Mouse (Mus musculus): ENCODE results near the gene Foxn2. TPM values are rescaled to one million over a fixed set of nuclear protein-coding genes. Genes with fewer than 3 reads are reported as not detected.
"Not testable (repeated sequence)": the region's sequence is repeated elsewhere in the genome, so short reads cannot be mapped to it uniquely, and the experiment has no call there.

Foxn2 gene
- polyA plus RNA-seq, 1 experiment from 2014 or later: 8.2 TPM

- H3K4me1 ChIP-seq (ENCODE audit: control insufficient read depth, insufficient read depth, low read depth, low read length); H3K27me3 ChIP-seq (replicated peaks; ENCODE audit: control insufficient read depth, insufficient read depth, low read length); H3K9ac ChIP-seq (ENCODE audit: low read depth, low read length); H3K4me3 ChIP-seq (ENCODE audit: low read length); H3K27ac ChIP-seq (ENCODE audit: low read depth, low read length); ATAC-seq; H3K36me3 ChIP-seq (ENCODE audit: control insufficient read depth, insufficient read depth, low read length); H3K4me2 ChIP-seq (ENCODE audit: low read length); H3K9me3 ChIP-seq (ENCODE audit: control insufficient read depth, low read length): not testable (repeated sequence)
- 95% methylated on average over 5 of the region's 5 CpGs for WGBS
Observed at GRCm38 (mm10) chr17:88436749-88437148, 3.8 kb upstream of the Foxn2 start.

- Histone ChIP-seq H3K9me3 (ENCODE audit: control insufficient read depth, low read length) (no peaks in the 10 kb centered on the region), H3K27ac (ENCODE audit: low read depth, low read length) (no peak overlapping the region), H3K4me2 (ENCODE audit: low read length) (no peak overlapping the region), H3K4me3 (ENCODE audit: low read length) (no peak overlapping the region), H3K36me3 (ENCODE audit: control insufficient read depth, insufficient read depth, low read length) (no peaks in the 10 kb centered on the region), H3K4me1 (ENCODE audit: control insufficient read depth, insufficient read depth, low read depth, low read length) (0 out of 2 replicates have a peak, but pooled peaks cover 4% of the 10 kb centered on the region), H3K27me3 (replicated peaks; ENCODE audit: control insufficient read depth, insufficient read depth, low read length) (no peaks in the 10 kb centered on the region), H3K9ac (ENCODE audit: low read depth, low read length) (no peak overlapping the region)
- no peak for ATAC-seq
- WGBS: 95% methylated on average over 1 of the region's 1 CpGs
Observed at GRCm38 (mm10) chr17:88437391-88437790, 3.1 kb upstream of the Foxn2 start.

- WGBS: 85% methylated on average over 12 of the region's 12 CpGs
- peak overlapping the region; percentile 82 for H3K4me3 ChIP-seq (ENCODE audit: low read length)
- H3K36me3 ChIP-seq (ENCODE audit: control insufficient read depth, insufficient read depth, low read length): no peaks in the 10 kb centered on the region
- H3K9ac ChIP-seq (ENCODE audit: low read depth, low read length): peak overlapping the region; percentile 76; the same call in 1 of the 2 replicates
- no peak for ATAC-seq
- no peak overlapping the region for H3K27ac ChIP-seq (ENCODE audit: low read depth, low read length)
- H3K9me3 ChIP-seq (ENCODE audit: control insufficient read depth, low read length): no peaks in the 10 kb centered on the region
- peak overlapping the region; percentile 87 for H3K4me2 ChIP-seq (ENCODE audit: low read length)
- no peaks in the 10 kb centered on the region for H3K27me3 ChIP-seq (replicated peaks; ENCODE audit: control insufficient read depth, insufficient read depth, low read length)
- peaks cover 6% of the 10 kb centered on the region for H3K4me1 ChIP-seq (ENCODE audit: control insufficient read depth, insufficient read depth, low read depth, low read length)
Observed at GRCm38 (mm10) chr17:88439536-88440050, 918 bp upstream of the Foxn2 start.

GRCm38 (mm10) chr17:88441001-88441431, 505 bp downstream of the Foxn2 start:
- peak; percentile 58 for ATAC-seq
- Histone ChIP-seq H3K27me3 (replicated peaks; ENCODE audit: control insufficient read depth, insufficient read depth, low read length) (no peaks in the 10 kb centered on the region), H3K27ac (ENCODE audit: low read depth, low read length) (peak overlapping the region; percentile 91), H3K4me1 (ENCODE audit: control insufficient read depth, insufficient read depth, low read depth, low read length) (peaks cover 6% of the 10 kb centered on the region), H3K9me3 (ENCODE audit: control insufficient read depth, low read length) (no peaks in the 10 kb centered on the region), H3K4me3 (ENCODE audit: low read length) (peak overlapping the region; percentile 82), H3K36me3 (ENCODE audit: control insufficient read depth, insufficient read depth, low read length) (no peaks in the 10 kb centered on the region), H3K9ac (ENCODE audit: low read depth, low read length) (peak overlapping the region; percentile 76), H3K4me2 (ENCODE audit: low read length) (peak overlapping the region; percentile 87)
- under 1% methylated on average over 43 of the region's 55 CpGs for WGBS

- Histone ChIP-seq H3K27me3 (replicated peaks; ENCODE audit: control insufficient read depth, insufficient read depth, low read length) (no peaks in the 10 kb centered on the region), H3K36me3 (ENCODE audit: control insufficient read depth, insufficient read depth, low read length) (no peaks in the 10 kb centered on the region), H3K4me2 (ENCODE audit: low read length) (peak overlapping the region; percentile 87), H3K27ac (ENCODE audit: low read depth, low read length) (peak overlapping the region; percentile 91), H3K9me3 (ENCODE audit: control insufficient read depth, low read length) (no peaks in the 10 kb centered on the region), H3K4me3 (ENCODE audit: low read length) (peak overlapping the region; percentile 82), H3K4me1 (ENCODE audit: control insufficient read depth, insufficient read depth, low read depth, low read length) (peaks cover 6% of the 10 kb centered on the region), H3K9ac (ENCODE audit: low read depth, low read length) (peak overlapping the region; percentile 76)
- ATAC-seq: peak; percentile 61
- WGBS: 0% methylated on average over 42 of the region's 48 CpGs
Observed at GRCm38 (mm10) chr17:88441432-88442174, 1.1 kb downstream of the Foxn2 start.

- Histone ChIP-seq H3K4me2 (ENCODE audit: low read length) (peak overlapping the region; percentile 12; the same call in 1 of the 2 replicates), H3K4me1 (ENCODE audit: control insufficient read depth, insufficient read depth, low read depth, low read length) (peaks cover 6% of the 10 kb centered on the region), H3K4me3 (ENCODE audit: low read length) (no peak overlapping the region), H3K27me3 (replicated peaks; ENCODE audit: control insufficient read depth, insufficient read depth, low read length) (no peaks in the 10 kb centered on the region), H3K36me3 (ENCODE audit: control insufficient read depth, insufficient read depth, low read length) (no peaks in the 10 kb centered on the region), H3K9ac (ENCODE audit: low read depth, low read length) (no peak overlapping the region), H3K9me3 (ENCODE audit: control insufficient read depth, low read length) (no peaks in the 10 kb centered on the region), H3K27ac (ENCODE audit: low read depth, low read length) (no peak overlapping the region)
- ATAC-seq: no peak
- WGBS: 80% methylated on average over 6 of the region's 6 CpGs
Observed at GRCm38 (mm10) chr17:88442661-88443060, 2.1 kb downstream of the Foxn2 start.

GRCm38 (mm10) chr17:88443186-88443585, 2.7 kb downstream of the Foxn2 start:
- no peak overlapping the region for H3K9ac ChIP-seq (ENCODE audit: low read depth, low read length)
- no peaks in the 10 kb centered on the region for H3K36me3 ChIP-seq (ENCODE audit: control insufficient read depth, insufficient read depth, low read length)
- H3K27ac ChIP-seq (ENCODE audit: low read depth, low read length): no peak overlapping the region
- ATAC-seq: no peak
- H3K4me1 ChIP-seq (ENCODE audit: control insufficient read depth, insufficient read depth, low read depth, low read length): peaks cover 6% of the 10 kb centered on the region
- no peaks in the 10 kb centered on the region for H3K9me3 ChIP-seq (ENCODE audit: control insufficient read depth, low read length)
- no peak overlapping the region for H3K4me3 ChIP-seq (ENCODE audit: low read length)
- 91% methylated on average over 6 of the region's 6 CpGs for WGBS
- H3K27me3 ChIP-seq (replicated peaks; ENCODE audit: control insufficient read depth, insufficient read depth, low read length): no peaks in the 10 kb centered on the region
- no peak overlapping the region for H3K4me2 ChIP-seq (ENCODE audit: low read length)

GRCm38 (mm10) chr17:88458079-88458478, 17.6 kb downstream of the Foxn2 start:
- Histone ChIP-seq H3K36me3 (ENCODE audit: control insufficient read depth, insufficient read depth, low read length) (no peaks in the 10 kb centered on the region), H3K4me3 (ENCODE audit: low read length) (no peak overlapping the region), H3K27ac (ENCODE audit: low read depth, low read length) (no peak overlapping the region), H3K27me3 (replicated peaks; ENCODE audit: control insufficient read depth, insufficient read depth, low read length) (no peaks in the 10 kb centered on the region), H3K4me1 (ENCODE audit: control insufficient read depth, insufficient read depth, low read depth, low read length) (no peaks in the 10 kb centered on the region), H3K4me2 (ENCODE audit: low read length) (no peak overlapping the region), H3K9me3 (ENCODE audit: control insufficient read depth, low read length) (no peaks in the 10 kb centered on the region), H3K9ac (ENCODE audit: low read depth, low read length) (no peak overlapping the region)
- WGBS: 94% methylated on average over 3 of the region's 3 CpGs
- ATAC-seq: no peak

GRCm38 (mm10) chr17:88459516-88459915, 19.0 kb downstream of the Foxn2 start:
- Histone ChIP-seq H3K4me2 (ENCODE audit: low read length) (no peak overlapping the region), H3K9me3 (ENCODE audit: control insufficient read depth, low read length) (no peaks in the 10 kb centered on the region), H3K9ac (ENCODE audit: low read depth, low read length) (no peak overlapping the region), H3K4me3 (ENCODE audit: low read length) (no peak overlapping the region), H3K27me3 (replicated peaks; ENCODE audit: control insufficient read depth, insufficient read depth, low read length) (no peaks in the 10 kb centered on the region), H3K27ac (ENCODE audit: low read depth, low read length) (no peak overlapping the region), H3K36me3 (ENCODE audit: control insufficient read depth, insufficient read depth, low read length) (no peaks in the 10 kb centered on the region), H3K4me1 (ENCODE audit: control insufficient read depth, insufficient read depth, low read depth, low read length) (no peaks in the 10 kb centered on the region)
- ATAC-seq: no peak
- WGBS: 76% methylated on average over 2 of the region's 2 CpGs
